Mouse (Mus musculus) limb, embryonic 14.5 days (tissue): ENCODE data around the gene Lbx1. TPM values are rescaled to one million over a fixed set of nuclear protein-coding genes. Genes with fewer than 3 reads are reported as not detected.
A peak's percentile ranks its signal among the peaks of the same experiment; 100 is the strongest.

Experiments used
- ATAC-seq: fragments of 200-750 bp; cut with Nextera tagmentation; 2 replicates; pipeline ENCODE4 v1.8.0; 2017; ENCODE audit warnings: low read depth, moderate number of reproducible peaks, moderate TSS enrichment; ENCODE audit not compliant: low FRiP score
- DNase-seq: peaks from one replicate; pipeline ENCODE4 v3.0.0-alpha.2; 2015; ENCODE audit warnings: low spot score
- H3K27ac ChIP-seq: fragments of 300-500 bp; sonication (generic); replicated peaks from 2 replicates; pipeline ENCODE4 v1.5.1; 2014; ENCODE audit warnings: low read depth, mild to moderate bottlenecking, low read length, moderate library complexity, mixed read lengths
- H3K27me3 ChIP-seq: fragments of 300-500 bp; sonication (generic); 2 replicates; pipeline ENCODE4 v1.6.1; 2014; ENCODE audit warnings: low read length, mixed read lengths; ENCODE audit not compliant: control insufficient read depth, insufficient read depth
- H3K36me3 ChIP-seq: fragments of 300-500 bp; sonication (generic); 2 replicates; pipeline ENCODE4 v1.6.1; 2014; ENCODE audit warnings: mild to moderate bottlenecking, low read length, moderate library complexity, mixed read lengths; ENCODE audit not compliant: control insufficient read depth, insufficient read depth
- H3K4me1 ChIP-seq: fragments of 300-500 bp; sonication (generic); 2 replicates; pipeline ENCODE4 v1.6.1; 2014; ENCODE audit warnings: antibody characterized with exemption, low read length, mixed read lengths; ENCODE audit not compliant: control insufficient read depth, insufficient read depth
- H3K4me2 ChIP-seq: fragments of 300-500 bp; sonication (generic); replicated peaks from 2 replicates; pipeline ENCODE4 v1.6.1; 2014; ENCODE audit warnings: low read depth, mild to moderate bottlenecking, low read length, moderate library complexity; ENCODE audit not compliant: severe bottlenecking
- H3K4me3 ChIP-seq: fragments of 300-500 bp; sonication (generic); replicated peaks from 2 replicates; pipeline ENCODE4 v1.5.1; 2014; ENCODE audit warnings: low read length
- H3K9ac ChIP-seq: fragments of 300-500 bp; sonication (generic); 2 replicates; pipeline ENCODE4 v1.6.1; 2014; ENCODE audit warnings: mild to moderate bottlenecking, low read depth, low read length, moderate library complexity; ENCODE audit not compliant: severe bottlenecking
- H3K9me3 ChIP-seq: fragments of 300-500 bp; sonication (generic); 2 replicates; pipeline ENCODE4 v1.6.1; 2016; ENCODE audit warnings: low read length; ENCODE audit not compliant: control insufficient read depth
- POLR2A ChIP-seq: fragments of 200-500 bp; IDR thresholded peaks from 2 replicates; pipeline ENCODE4 v1.8.0; 2012; ENCODE audit warnings: inconsistent platforms, mild to moderate bottlenecking, moderate library complexity, borderline replicate concordance; ENCODE audit not compliant: insufficient read depth, insufficient read length; ENCODE audit errors: extremely low read depth
- WGBS: fragments of 180-500 bp; shearing (Covaris S2); extraction: QIAGEN DNeasy Blood & Tissue Kit; methylation state at CpG from one replicate; pipeline ENCODE4 v1.1.7; 2014; 5-methylcytosine and 5-hydroxymethylcytosine counted together
- polyA plus RNA-seq, 2 experiments: library from polyadenylated mRNA; depleted of rRNA in 1 of 2; stranded (reverse) in 1 of 2; unstranded in 1 of 2; fragments of >200 nt; fragmentation: Nextera tagmentation in 1 of 2; extraction: Ambion mirVana in 1 of 2; gene quantifications; 2 replicates each; pipeline versions ENCODE4 v1.2.1 to v1.2.3; 2012 to 2014

Gene Lbx1
- polyA plus RNA-seq, 2 experiments: 2.2 to 2.7 TPM

GRCm38 (mm10) chr19:45215431-45215830 lies 20.2 kb downstream of the Lbx1 start:
- no peak overlapping the region for H3K27ac ChIP-seq
- no peaks in the 10 kb centered on the region for H3K27me3 ChIP-seq
- no peak for ATAC-seq
- no peak overlapping the region for H3K4me2 ChIP-seq
- no peaks in the 10 kb centered on the region for H3K4me1 ChIP-seq
- no peak overlapping the region for H3K4me3 ChIP-seq
- H3K36me3 ChIP-seq: no peaks in the 10 kb centered on the region
- H3K9ac ChIP-seq: no peak overlapping the region
- no peaks in the 10 kb centered on the region for H3K9me3 ChIP-seq
- no peak for DNase-seq
- no peak for TF ChIP-seq POLR2A
- WGBS: 56% methylated on average over 4 of the region's 4 CpGs

DNA sequence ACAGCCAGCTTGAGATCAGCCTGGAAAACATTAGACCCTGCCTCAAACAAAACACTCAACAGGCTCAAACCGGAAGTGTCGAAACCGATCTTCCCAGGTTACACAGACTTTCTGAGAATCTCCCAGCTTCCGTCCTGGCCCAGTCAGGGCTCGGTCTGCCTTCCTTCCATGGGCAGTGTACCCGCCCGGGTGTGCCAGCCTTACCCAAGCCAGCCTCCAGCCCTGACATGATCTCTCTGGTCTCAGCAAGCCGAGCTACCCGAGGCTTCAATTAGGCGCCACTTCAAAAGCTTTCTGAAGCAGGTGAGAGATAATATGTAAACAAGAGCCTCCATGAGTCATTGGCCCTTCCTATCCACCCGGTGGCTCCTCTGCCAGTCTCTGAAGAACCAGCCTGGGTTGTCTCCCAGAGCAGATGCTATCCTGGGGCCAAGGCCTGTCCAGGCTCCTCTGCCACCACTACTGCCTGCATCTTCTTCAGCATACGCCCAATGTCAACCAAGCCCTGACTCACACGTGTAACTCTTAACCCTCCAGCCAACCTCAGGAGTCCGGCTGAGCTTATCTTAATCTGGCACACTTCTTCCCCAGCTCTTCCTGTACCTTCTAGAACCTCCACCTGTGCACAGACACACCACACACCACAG lies 25.7 kb downstream of the Lbx1 start:
- H3K36me3 ChIP-seq: no peaks in the 10 kb centered on the region
- H3K9ac ChIP-seq: no peak overlapping the region
- no peaks in the 10 kb centered on the region for H3K9me3 ChIP-seq
- H3K4me2 ChIP-seq: no peak overlapping the region
- 0 out of 2 replicates have a peak, but pooled peaks cover 8% of the 10 kb centered on the region for H3K4me1 ChIP-seq
- no peak for TF ChIP-seq POLR2A
- H3K27me3 ChIP-seq: no peaks in the 10 kb centered on the region
- no peak overlapping the region for H3K27ac ChIP-seq
- H3K4me3 ChIP-seq: no peak overlapping the region
- WGBS: 72% methylated on average over 14 of the region's 14 CpGs
- DNase-seq (no peak), ATAC-seq (no peak)

DNA sequence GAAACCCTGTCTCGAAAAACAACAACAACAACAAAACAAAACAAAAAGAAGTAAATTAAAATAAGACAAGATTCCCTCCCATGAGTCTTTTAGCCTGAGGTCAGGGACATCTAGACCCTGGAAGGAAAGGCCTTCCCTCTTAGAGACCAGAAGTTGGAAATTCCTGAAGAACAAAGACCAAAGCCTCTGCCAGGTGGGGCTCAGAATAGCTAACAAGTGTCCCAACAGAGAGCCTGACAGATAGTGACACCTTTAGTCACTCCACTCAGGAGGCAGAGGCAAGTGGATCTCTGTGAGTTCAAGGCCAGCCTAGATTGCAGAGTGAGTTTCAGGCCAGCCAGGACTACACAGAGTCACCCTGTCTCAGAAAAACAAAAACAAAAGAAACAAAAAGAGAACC lies 26.4 kb downstream of the Lbx1 start:
- Histone ChIP-seq H3K4me3 (no peak overlapping the region), H3K27me3 (no peaks in the 10 kb centered on the region), H3K9ac (no peak overlapping the region), H3K9me3 (no peaks in the 10 kb centered on the region), H3K36me3 (no peaks in the 10 kb centered on the region), H3K27ac (no peak overlapping the region), H3K4me2 (no peak overlapping the region), H3K4me1 (0 out of 2 replicates have a peak, but pooled peaks cover 8% of the 10 kb centered on the region)
- no peak for TF ChIP-seq POLR2A
- no peak for ATAC-seq
- no peak for DNase-seq
- WGBS: 76% methylated on average over 1 of the region's 1 CpGs

DNA sequence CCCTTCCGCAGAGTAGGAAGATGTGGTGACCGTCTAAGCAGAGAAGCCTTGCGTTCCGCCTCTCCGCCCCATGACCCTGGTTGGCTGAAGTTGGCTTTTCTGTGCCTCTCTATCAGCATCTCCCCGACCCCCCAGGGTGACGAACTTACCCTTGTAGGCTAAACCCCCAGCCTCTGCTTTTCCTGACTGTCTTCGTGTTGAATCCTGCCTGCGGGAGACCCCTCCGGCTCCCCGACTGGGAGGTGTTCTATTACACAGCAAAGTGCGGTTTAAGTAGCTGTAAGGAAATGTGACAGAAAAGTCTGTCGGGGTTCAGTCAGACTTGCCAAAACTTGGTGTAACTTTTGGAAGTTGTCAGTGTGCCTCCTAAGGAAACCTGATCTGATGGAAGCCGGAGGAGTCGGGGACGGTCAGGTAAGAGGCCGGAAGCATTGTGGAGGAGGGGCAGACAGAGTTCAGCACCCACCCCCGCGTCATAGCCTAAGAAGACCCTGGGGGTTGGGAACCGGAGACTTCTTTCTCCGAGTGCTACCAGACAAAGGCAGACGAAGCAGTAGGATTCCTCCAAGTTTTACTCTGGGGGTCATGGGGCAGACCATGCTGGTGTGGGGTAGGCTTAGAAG lies 27.1 kb downstream of the Lbx1 start:
- peak overlapping the region; percentile 24 for H3K4me3 ChIP-seq
- 11% methylated on average over 22 of the region's 22 CpGs for WGBS
- H3K9ac ChIP-seq: peak overlapping the region; percentile 40; the same call in 1 of the 2 replicates

DNA sequence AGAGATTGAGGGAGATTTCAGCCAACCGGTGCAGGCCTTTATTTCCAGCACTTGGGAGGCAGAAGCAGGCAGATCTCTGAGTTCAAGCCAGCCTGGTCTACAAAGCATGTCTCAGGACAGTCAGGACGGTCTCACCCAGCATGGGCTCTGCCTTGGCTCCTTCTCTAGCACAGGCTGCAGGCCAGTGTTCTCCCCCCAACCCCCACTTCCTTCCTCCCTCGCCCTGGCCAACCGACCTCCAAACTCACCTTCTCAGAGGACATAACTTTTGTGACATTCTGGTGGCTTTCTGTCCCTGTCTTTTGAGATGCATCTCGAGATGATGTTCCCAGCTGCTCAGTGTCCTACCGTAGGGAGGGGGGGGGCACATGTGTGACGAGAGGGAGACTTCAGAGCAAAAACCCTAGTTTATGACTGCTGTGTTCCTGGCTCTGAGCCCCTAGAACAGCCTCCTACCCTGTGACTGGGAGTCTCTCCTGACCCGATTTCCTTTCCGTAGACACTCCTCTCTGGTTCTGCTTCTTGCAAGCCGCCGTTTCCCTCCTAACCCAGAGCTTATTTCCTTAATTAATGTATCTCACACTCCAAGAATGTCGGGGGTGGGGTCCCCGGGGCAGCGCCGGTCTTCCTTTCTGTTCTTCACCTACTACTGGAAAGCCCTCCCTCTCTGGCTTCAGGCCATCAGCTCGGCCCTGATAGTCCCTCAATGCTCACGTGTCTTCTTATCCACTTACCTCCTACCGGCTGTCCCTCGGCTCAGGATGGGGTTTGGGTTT lies 27.8 kb downstream of the Lbx1 start:
- ATAC-seq (peak; percentile 41), DNase-seq (peak; percentile 69)
- 0 out of 2 replicates have a peak, but pooled peaks cover 8% of the 10 kb centered on the region for H3K4me1 ChIP-seq
- peak overlapping the region; percentile 40; the same call in 1 of the 2 replicates for H3K9ac ChIP-seq
- 28% methylated on average over 19 of the region's 19 CpGs for whole genome bisulfite sequencing
- no peaks in the 10 kb centered on the region for H3K36me3 ChIP-seq
- TF ChIP-seq POLR2A: no peak
- peak overlapping the region; percentile 44 for H3K4me2 ChIP-seq
- no peaks in the 10 kb centered on the region for H3K9me3 ChIP-seq
- H3K27me3 ChIP-seq: no peaks in the 10 kb centered on the region
- H3K4me3 ChIP-seq: peak overlapping the region; percentile 24
- no peak overlapping the region for H3K27ac ChIP-seq

More for the DNA sequence above, 27.1 kb downstream of the Lbx1 start:
- Histone ChIP-seq H3K4me1 (0 out of 2 replicates have a peak, but pooled peaks cover 8% of the 10 kb centered on the region), H3K36me3 (no peaks in the 10 kb centered on the region), H3K4me2 (peak overlapping the region; percentile 44), H3K27me3 (no peaks in the 10 kb centered on the region), H3K9me3 (no peaks in the 10 kb centered on the region), H3K27ac (no peak overlapping the region)
- DNase-seq: no peak
- ATAC-seq: no peak; the same call in 1 of the 2 replicates
- TF ChIP-seq POLR2A: no peak
